Mouse (Mus musculus): ENCODE results near the gene Cox8a. TPM values are rescaled to one million over a fixed set of nuclear protein-coding genes. Genes with fewer than 3 reads are reported as not detected.
A peak's percentile ranks its signal among the peaks of the same experiment; 100 is the strongest.

The Cox8a gene
- polyA plus RNA-seq, 1 experiment from 2014 or later: 678 TPM

GRCm38 (mm10) chr19:7187157-7187556, 30.3 kb downstream of the Cox8a start:
- WGBS: 57% methylated on average over 5 of the region's 5 CpGs
- no peak overlapping the region for H3K27ac ChIP-seq (ENCODE audit: low read depth, low read length)

GRCm38 (mm10) chr19:7185715-7186291, 31.6 kb downstream of the Cox8a start:
- 3% methylated on average over 18 of the region's 18 CpGs for WGBS
- DNase-seq (ENCODE audit: low spot score) (no peak), ATAC-seq (replicated peaks; ENCODE audit: low FRiP score) (no peak)
- Histone ChIP-seq H3K9ac (ENCODE audit: low read length) (no peak overlapping the region; the same call in 1 of the 2 replicates), H3K27ac (ENCODE audit: low read depth, low read length) (no peak overlapping the region), H3K4me1 (replicated peaks; ENCODE audit: control insufficient read depth, insufficient read depth, low read length) (peaks cover 39% of the 10 kb centered on the region), H3K36me3 (ENCODE audit: control insufficient read depth, insufficient read depth, low read length) (no peaks in the 10 kb centered on the region), H3K4me2 (ENCODE audit: low read depth, low read length, severe bottlenecking) (peak overlapping the region; percentile 26; the same call in 1 of the 2 replicates), H3K4me3 (ENCODE audit: low read depth, low read length) (no peak overlapping the region), H3K27me3 (ENCODE audit: control insufficient read depth, insufficient read depth, low read length) (peaks cover 9% of the 10 kb centered on the region), H3K9me3 (ENCODE audit: control insufficient read depth, low read length) (no peaks in the 10 kb centered on the region)

More at GRCm38 (mm10) chr19:7187157-7187556, 30.3 kb downstream of the Cox8a start:
- Histone ChIP-seq H3K4me2 (ENCODE audit: low read depth, low read length, severe bottlenecking) (no peak overlapping the region), H3K4me3 (ENCODE audit: low read depth, low read length) (no peak overlapping the region), H3K4me1 (replicated peaks; ENCODE audit: control insufficient read depth, insufficient read depth, low read length) (peaks cover 36% of the 10 kb centered on the region), H3K27me3 (ENCODE audit: control insufficient read depth, insufficient read depth, low read length) (peaks cover 9% of the 10 kb centered on the region), H3K36me3 (ENCODE audit: control insufficient read depth, insufficient read depth, low read length) (no peaks in the 10 kb centered on the region), H3K9ac (ENCODE audit: low read length) (no peak overlapping the region), H3K9me3 (ENCODE audit: control insufficient read depth, low read length) (no peaks in the 10 kb centered on the region)
- DNase-seq (ENCODE audit: low spot score) (no peak), ATAC-seq (replicated peaks; ENCODE audit: low FRiP score) (no peak)

- no peak overlapping the region for H3K27ac ChIP-seq (ENCODE audit: low read depth, low read length)
- peaks cover 9% of the 10 kb centered on the region for H3K27me3 ChIP-seq (ENCODE audit: control insufficient read depth, insufficient read depth, low read length)
These were observed 32.4 kb downstream of the Cox8a start for GRCm38 (mm10) chr19:7185059-7185458.

GRCm38 (mm10) chr19:7183419-7183818, 34.0 kb downstream of the Cox8a start:
- H3K4me1 ChIP-seq (replicated peaks; ENCODE audit: control insufficient read depth, insufficient read depth, low read length): peaks cover 34% of the 10 kb centered on the region
- no peak overlapping the region for H3K27ac ChIP-seq (ENCODE audit: low read depth, low read length)

More at GRCm38 (mm10) chr19:7185059-7185458, 32.4 kb downstream of the Cox8a start:
- no peak for ATAC-seq (replicated peaks; ENCODE audit: low FRiP score)
- H3K36me3 ChIP-seq (ENCODE audit: control insufficient read depth, insufficient read depth, low read length): no peaks in the 10 kb centered on the region
- no peak overlapping the region for H3K4me3 ChIP-seq (ENCODE audit: low read depth, low read length)
- 32% methylated on average over 4 of the region's 4 CpGs for WGBS
- DNase-seq (ENCODE audit: low spot score): no peak
- H3K4me1 ChIP-seq (replicated peaks; ENCODE audit: control insufficient read depth, insufficient read depth, low read length): peaks cover 39% of the 10 kb centered on the region
- no peak overlapping the region for H3K4me2 ChIP-seq (ENCODE audit: low read depth, low read length, severe bottlenecking)
- H3K9ac ChIP-seq (ENCODE audit: low read length): no peak overlapping the region
- no peaks in the 10 kb centered on the region for H3K9me3 ChIP-seq (ENCODE audit: control insufficient read depth, low read length)

GRCm38 (mm10) chr19:7182273-7182949, 35.0 kb downstream of the Cox8a start:
- H3K4me1 ChIP-seq (replicated peaks; ENCODE audit: control insufficient read depth, insufficient read depth, low read length): peaks cover 39% of the 10 kb centered on the region
- 8% methylated on average over 23 of the region's 23 CpGs for WGBS
- ATAC-seq (replicated peaks; ENCODE audit: low FRiP score) (peak; percentile 77), DNase-seq (ENCODE audit: low spot score) (peak; percentile 87)
- no peak overlapping the region for H3K4me3 ChIP-seq (ENCODE audit: low read depth, low read length)
- no peaks in the 10 kb centered on the region for H3K9me3 ChIP-seq (ENCODE audit: control insufficient read depth, low read length)
- no peak overlapping the region for H3K4me2 ChIP-seq (ENCODE audit: low read depth, low read length, severe bottlenecking)
- H3K36me3 ChIP-seq (ENCODE audit: control insufficient read depth, insufficient read depth, low read length): no peaks in the 10 kb centered on the region
- no peak overlapping the region; the same call in 1 of the 2 replicates for H3K9ac ChIP-seq (ENCODE audit: low read length)
- no peak overlapping the region for H3K27ac ChIP-seq (ENCODE audit: low read depth, low read length)
- H3K27me3 ChIP-seq (ENCODE audit: control insufficient read depth, insufficient read depth, low read length): peaks cover 9% of the 10 kb centered on the region

More at GRCm38 (mm10) chr19:7183419-7183818, 34.0 kb downstream of the Cox8a start:
- Histone ChIP-seq H3K9ac (ENCODE audit: low read length) (no peak overlapping the region), H3K4me3 (ENCODE audit: low read depth, low read length) (no peak overlapping the region), H3K36me3 (ENCODE audit: control insufficient read depth, insufficient read depth, low read length) (no peaks in the 10 kb centered on the region), H3K9me3 (ENCODE audit: control insufficient read depth, low read length) (no peaks in the 10 kb centered on the region), H3K27me3 (ENCODE audit: control insufficient read depth, insufficient read depth, low read length) (peaks cover 9% of the 10 kb centered on the region), H3K4me2 (ENCODE audit: low read depth, low read length, severe bottlenecking) (no peak overlapping the region)
- 44% methylated on average over 11 of the region's 11 CpGs for WGBS
- ATAC-seq (replicated peaks; ENCODE audit: low FRiP score): no peak
- no peak for DNase-seq (ENCODE audit: low spot score)

- H3K4me1 ChIP-seq (replicated peaks; ENCODE audit: control insufficient read depth, insufficient read depth, low read length): peaks cover 39% of the 10 kb centered on the region
- DNase-seq (ENCODE audit: low spot score) (no peak), ATAC-seq (replicated peaks; ENCODE audit: low FRiP score) (no peak)
- H3K9ac ChIP-seq (ENCODE audit: low read length): no peak overlapping the region
- no peaks in the 10 kb centered on the region for H3K9me3 ChIP-seq (ENCODE audit: control insufficient read depth, low read length)
- no peak overlapping the region for H3K27ac ChIP-seq (ENCODE audit: low read depth, low read length)
- no peaks in the 10 kb centered on the region for H3K36me3 ChIP-seq (ENCODE audit: control insufficient read depth, insufficient read depth, low read length)
- WGBS: 67% methylated on average over 7 of the region's 7 CpGs
- H3K27me3 ChIP-seq (ENCODE audit: control insufficient read depth, insufficient read depth, low read length): peaks cover 6% of the 10 kb centered on the region
- no peak overlapping the region for H3K4me2 ChIP-seq (ENCODE audit: low read depth, low read length, severe bottlenecking)
- H3K4me3 ChIP-seq (ENCODE audit: low read depth, low read length): no peak overlapping the region
These were observed 35.9 kb downstream of the Cox8a start for GRCm38 (mm10) chr19:7181496-7181895.

- 76% methylated on average over 8 of the region's 8 CpGs for WGBS
- DNase-seq (ENCODE audit: low spot score) (no peak), ATAC-seq (replicated peaks; ENCODE audit: low FRiP score) (no peak)
- Histone ChIP-seq H3K4me1 (replicated peaks; ENCODE audit: control insufficient read depth, insufficient read depth, low read length) (peaks cover 38% of the 10 kb centered on the region), H3K4me3 (ENCODE audit: low read depth, low read length) (no peak overlapping the region), H3K27ac (ENCODE audit: low read depth, low read length) (no peak overlapping the region), H3K9ac (ENCODE audit: low read length) (no peak overlapping the region), H3K9me3 (ENCODE audit: control insufficient read depth, low read length) (no peaks in the 10 kb centered on the region), H3K27me3 (ENCODE audit: control insufficient read depth, insufficient read depth, low read length) (peaks cover 6% of the 10 kb centered on the region), H3K36me3 (ENCODE audit: control insufficient read depth, insufficient read depth, low read length) (no peaks in the 10 kb centered on the region), H3K4me2 (ENCODE audit: low read depth, low read length, severe bottlenecking) (no peak overlapping the region)
These were observed 36.5 kb downstream of the Cox8a start for GRCm38 (mm10) chr19:7180756-7181405.

GRCm38 (mm10) chr19:7178841-7179452, 38.5 kb downstream of the Cox8a start:
- H3K36me3 ChIP-seq (ENCODE audit: control insufficient read depth, insufficient read depth, low read length): no peaks in the 10 kb centered on the region
- no peak overlapping the region for H3K27ac ChIP-seq (ENCODE audit: low read depth, low read length)
- 33% methylated on average over 3 of the region's 3 CpGs for WGBS
- H3K4me3 ChIP-seq (ENCODE audit: low read depth, low read length): no peak overlapping the region
- no peak overlapping the region for H3K9ac ChIP-seq (ENCODE audit: low read length)
- no peak overlapping the region for H3K4me2 ChIP-seq (ENCODE audit: low read depth, low read length, severe bottlenecking)
- peaks cover 34% of the 10 kb centered on the region for H3K4me1 ChIP-seq (replicated peaks; ENCODE audit: control insufficient read depth, insufficient read depth, low read length)
- H3K27me3 ChIP-seq (ENCODE audit: control insufficient read depth, insufficient read depth, low read length): peaks cover 4% of the 10 kb centered on the region
- DNase-seq (ENCODE audit: low spot score) (no peak), ATAC-seq (replicated peaks; ENCODE audit: low FRiP score) (no peak)
- H3K9me3 ChIP-seq (ENCODE audit: control insufficient read depth, low read length): no peaks in the 10 kb centered on the region

Measured in forebrain, embryonic 11.5 days (tissue).